8 mouse cellular contexts compared by ENCODE assay signal in genomic region chr16:22856773-22857172, GRCm38 (mm10). TPM values are rescaled to one million over a fixed set of nuclear protein-coding genes. Genes with fewer than 3 reads are reported as not detected.
DNase-seq lines count a peak whose midpoint lies in the region; ATAC-seq and TF ChIP-seq lines count a peak whose summit lies in the region.

No protein-coding gene starts in this region.

- intact Hi-C loops in heart, postnatal 10 days (cut with DNase I) = loop anchor here (5.0 kb wide), 1 partner anchor 271 kb away; the partner anchor contains the start of gene Rfc4
- intact Hi-C loops in gastrocnemius, postnatal 36 days (cut with DNase I) = no loop called here

- WGBS in heart, embryonic 11.5 days (ENCODE audit: insufficient replicate concordance) = 11% methylated on average over 9 of the region's 9 CpGs
- 13% methylated on average over 9 of the region's 9 CpGs for WGBS in forebrain, embryonic 14.5 days
- 2% methylated on average over 9 of the region's 9 CpGs for WGBS in liver, embryonic 16.5 days (ENCODE audit: insufficient replicate concordance)

- no peaks in the 10 kb centered on the region for H3K9me3 ChIP-seq in heart, embryonic 11.5 days (replicated peaks; ENCODE audit: control insufficient read depth, low read length)
- no peaks in the 10 kb centered on the region for H3K9me3 ChIP-seq in ES-E14 (ENCODE audit: control insufficient read depth, insufficient read depth, low read depth, low read length)
- H3K9me3 ChIP-seq in forebrain, embryonic 14.5 days (replicated peaks; ENCODE audit: control insufficient read depth, low read length) = no peaks in the 10 kb centered on the region
- no peaks in the 10 kb centered on the region for H3K9me3 ChIP-seq in liver, embryonic 16.5 days (replicated peaks; ENCODE audit: control insufficient read depth, low read length)

- H3K36me3 ChIP-seq in heart, embryonic 11.5 days (ENCODE audit: control insufficient read depth, insufficient read depth, low read length) = no peaks in the 10 kb centered on the region
- peaks cover 4% of the 10 kb centered on the region; the same call in 1 of the 2 replicates for H3K36me3 ChIP-seq in ES-E14 (ENCODE audit: control insufficient read depth, insufficient read depth, low read length, poor library complexity, severe bottlenecking)
- peaks cover 3% of the 10 kb centered on the region; the same call in 1 of the 2 replicates for H3K36me3 ChIP-seq in forebrain, embryonic 14.5 days (ENCODE audit: control insufficient read depth, insufficient read depth, low read length)
- peaks cover 2% of the 10 kb centered on the region; the same call in 1 of the 2 replicates for H3K36me3 ChIP-seq in liver, embryonic 16.5 days (ENCODE audit: control insufficient read depth, insufficient read depth)

- ATAC-seq in heart, embryonic 11.5 days (replicated peaks; ENCODE audit: insufficient number of reproducible peaks, low FRiP score, low TSS enrichment) = no peak
- no peak for ATAC-seq in forebrain, embryonic 14.5 days
- ATAC-seq in liver, embryonic 16.5 days (ENCODE audit: low read depth) = peak; percentile 25

- H3K9ac ChIP-seq in heart, embryonic 11.5 days (ENCODE audit: low read depth, low read length) = peak overlapping the region; percentile 71
- H3K9ac ChIP-seq in ES-E14 (ENCODE audit: insufficient read depth, low read depth, low read length, poor library complexity, severe bottlenecking) = peak overlapping the region; percentile 77; the same call in 1 of the 2 replicates
- peak overlapping the region; percentile 57 for H3K9ac ChIP-seq in forebrain, embryonic 14.5 days (ENCODE audit: low read length)
- peak overlapping the region; percentile 71 for H3K9ac ChIP-seq in liver, embryonic 16.5 days (ENCODE audit: low read depth, low read length)

- H3K4me1 ChIP-seq in heart, embryonic 11.5 days (ENCODE audit: control insufficient read depth, insufficient read depth, low read length) = peaks cover 7% of the 10 kb centered on the region
- peaks cover 2 to 3% of the 10 kb centered on the region in 2 experiments; a peak in 2 of 4 replicates for H3K4me1 ChIP-seq in ES-E14 (ENCODE audit: control insufficient read depth in 2 of 2, insufficient read depth in 2 of 2, low read length in 2 of 2, poor library complexity in 1 of 2)
- H3K4me1 ChIP-seq in forebrain, embryonic 14.5 days (ENCODE audit: control insufficient read depth, insufficient read depth, low read length) = peaks cover 11% of the 10 kb centered on the region
- peaks cover 37% of the 10 kb centered on the region for H3K4me1 ChIP-seq in liver, embryonic 16.5 days (ENCODE audit: control insufficient read depth, low read depth, low read length)

- H3K27ac ChIP-seq in heart, embryonic 11.5 days (ENCODE audit: low read depth, low read length) = peak overlapping the region; percentile 70
- no peak overlapping the region for H3K27ac ChIP-seq in ES-E14 (ENCODE audit: insufficient read depth, low read depth, low read length, poor library complexity, severe bottlenecking)
- H3K27ac ChIP-seq in forebrain, embryonic 14.5 days (ENCODE audit: low read depth, low read length) = no peak overlapping the region
- peak overlapping the region; percentile 97 for H3K27ac ChIP-seq in liver, embryonic 16.5 days (ENCODE audit: low read length)

- H3K4me2 ChIP-seq in heart, embryonic 11.5 days = peak overlapping the region; percentile 63
- peak overlapping the region; percentile 63 for H3K4me2 ChIP-seq in forebrain, embryonic 14.5 days (ENCODE audit: low read length)
- H3K4me2 ChIP-seq in liver, embryonic 16.5 days (ENCODE audit: low read depth, low read length) = peak overlapping the region; percentile 96

- no peak for DNase-seq in heart, postnatal 10 days
- DNase-seq in ES-E14 (ENCODE audit: low read depth, low spot score) = no peak
- no peak for DNase-seq in forebrain, embryonic 14.5 days (ENCODE audit: low spot score)
- DNase-seq in yolk sac, embryonic 10.5 days (ENCODE audit: low spot score) = no peak
- no peak for DNase-seq in gastrocnemius, adult 18-20 months (ENCODE audit: low spot score)
- DNase-seq in gastrocnemius, postnatal 36 days = no peak

- H3K27me3 ChIP-seq in heart, embryonic 11.5 days (ENCODE audit: control insufficient read depth, insufficient read depth, low read length) = no peaks in the 10 kb centered on the region
- H3K27me3 ChIP-seq in forebrain, embryonic 14.5 days (replicated peaks; ENCODE audit: control insufficient read depth, insufficient read depth, low read length) = no peaks in the 10 kb centered on the region
- no peaks in the 10 kb centered on the region for H3K27me3 ChIP-seq in liver, embryonic 16.5 days (ENCODE audit: control insufficient read depth, insufficient read depth, low read depth, low read length)

- in situ Hi-C loops in ES-E14 (cut with MboI; ENCODE audit: low sequenced_read_pairs in 2 of 2, unreplicated experiment in 2 of 2) = no loop called here

- H3K4me3 ChIP-seq in heart, embryonic 11.5 days (ENCODE audit: low read depth, low read length) = peak overlapping the region; percentile 99
- H3K4me3 ChIP-seq in ES-E14 (ENCODE audit: insufficient read depth in 1 of 2, low read depth in 1 of 2, low read length in 2 of 2, poor library complexity in 1 of 2, severe bottlenecking in 1 of 2) = peak overlapping the region; percentile 75 to 95
- H3K4me3 ChIP-seq in forebrain, embryonic 14.5 days (ENCODE audit: low read depth, low read length) = peak overlapping the region; percentile 90
- peak overlapping the region; percentile 86 for H3K4me3 ChIP-seq in liver, embryonic 16.5 days (ENCODE audit: low read depth, low read length)

TF ChIP-seq in ES-E14, 5 proteins besides CTCF, POLR2A, EP300 and RAD21:
- no peak for TF ChIP-seq ZC3H11A (IDR thresholded peaks at IDR 0.05; ENCODE audit: borderline replicate concordance, low read depth, low read length)
- no peak for TF ChIP-seq ZNF384 (IDR thresholded peaks at IDR 0.05; ENCODE audit: low read depth, low read length)
- no peak for TF ChIP-seq HCFC1 (IDR thresholded peaks at IDR 0.05; ENCODE audit: borderline replicate concordance, insufficient read depth, low read length)
- TF ChIP-seq MAFK (IDR thresholded peaks at IDR 0.05; ENCODE audit: insufficient read depth, low read depth, low read length) = no peak
- no peak for TF ChIP-seq CHD2 (IDR thresholded peaks at IDR 0.05; ENCODE audit: low read depth, low read length)
TF ChIP-seq in ES-E14: peak in this region for 0.

RNA-seq across cellular contexts. Expression of gene Tbccd1, which starts 0.7 kb away (rescaled TPM):
- polyA plus RNA-seq in heart, embryonic 11.5 days (2014; fragmentation: Nextera tagmentation; extraction: Ambion mirVana) = 16.7 and 19.2 TPM in 2 replicates
- total RNA-seq in heart, postnatal 10 days (2021) = 10 to 100 TPM in 1 of 2 experiments, 1 to 10 TPM in 1; 9.1 to 10.9 TPM
- total RNA-seq in ES-E14 (2012; rRNA removed) = 17.5 and 20.0 TPM in 2 replicates
- 29.7 and 30.7 TPM in 2 replicates for polyA plus RNA-seq in forebrain, embryonic 14.5 days (2014; fragmentation: Nextera tagmentation; extraction: Ambion mirVana)
- 27.2 and 27.3 TPM in 2 replicates for polyA plus RNA-seq in liver, embryonic 16.5 days (2015; fragmentation: Nextera tagmentation; extraction: Ambion mirVana)
- total RNA-seq in gastrocnemius, adult 18-20 months (2021) = 1 to 10 TPM; 7.2 to 7.9 TPM
- 1 to 10 TPM; 4.5 to 6.4 TPM for total RNA-seq in gastrocnemius, postnatal 36 days (2021)

RNA-seq across cellular contexts. Expression of gene Dnajb11, which starts 0.9 kb away (rescaled TPM):
- 130 and 148 TPM in 2 replicates for polyA plus RNA-seq in heart, embryonic 11.5 days (2014; fragmentation: Nextera tagmentation; extraction: Ambion mirVana)
- total RNA-seq in heart, postnatal 10 days (2021) = 10 to 100 TPM; 59.6 to 65.5 TPM
- 140 and 155 TPM in 2 replicates for total RNA-seq in ES-E14 (2012; rRNA removed)
- 72.7 and 81.1 TPM in 2 replicates for polyA plus RNA-seq in forebrain, embryonic 14.5 days (2014; fragmentation: Nextera tagmentation; extraction: Ambion mirVana)
- polyA plus RNA-seq in liver, embryonic 16.5 days (2015; fragmentation: Nextera tagmentation; extraction: Ambion mirVana) = 50.7 and 54.4 TPM in 2 replicates
- total RNA-seq in gastrocnemius, adult 18-20 months (2021) = 10 to 100 TPM; 36.7 to 37.4 TPM
- total RNA-seq in gastrocnemius, postnatal 36 days (2021) = 10 to 100 TPM; 36.3 to 36.7 TPM

RNA-seq across cellular contexts. Expression of gene Ahsg, which starts 34.3 kb away (rescaled TPM):
- polyA plus RNA-seq in heart, embryonic 11.5 days (2014; fragmentation: Nextera tagmentation; extraction: Ambion mirVana) = 0.54 and 2.2 TPM in 2 replicates
- total RNA-seq in heart, postnatal 10 days (2021) = 1 to 10 TPM; 6.5 to 9.3 TPM
- total RNA-seq in ES-E14 (2012; rRNA removed) = 1.1 and 1.8 TPM in 2 replicates
- not detected in 2 replicates for polyA plus RNA-seq in forebrain, embryonic 14.5 days (2014; fragmentation: Nextera tagmentation; extraction: Ambion mirVana)
- polyA plus RNA-seq in liver, embryonic 16.5 days (2015; fragmentation: Nextera tagmentation; extraction: Ambion mirVana) = 5,304 and 6,290 TPM in 2 replicates
- total RNA-seq in gastrocnemius, adult 18-20 months (2021) = 1 to 10 TPM in 1 of 2 experiments, not detected in 1; 1.8 TPM
- total RNA-seq in gastrocnemius, postnatal 36 days (2021) = under 1 TPM in 1 of 2 experiments, not detected in 1; 0.97 TPM

RNA-seq across cellular contexts. Expression of gene Crygs, which starts 45.4 kb away (rescaled TPM):
- 0.24 TPM in 1 of 2 replicates, not detected in the other for polyA plus RNA-seq in heart, embryonic 11.5 days (2014; fragmentation: Nextera tagmentation; extraction: Ambion mirVana)
- total RNA-seq in heart, postnatal 10 days (2021) = not detected
- not detected in 2 replicates for total RNA-seq in ES-E14 (2012; rRNA removed)
- not detected in 2 replicates for polyA plus RNA-seq in forebrain, embryonic 14.5 days (2014; fragmentation: Nextera tagmentation; extraction: Ambion mirVana)
- polyA plus RNA-seq in liver, embryonic 16.5 days (2015; fragmentation: Nextera tagmentation; extraction: Ambion mirVana) = not detected in 2 replicates
- not detected for total RNA-seq in gastrocnemius, adult 18-20 months (2021)
- total RNA-seq in gastrocnemius, postnatal 36 days (2021) = not detected

Comparison
In these comparisons a context has a peak if more than half of its experiments do, and no peak if none do; other contexts are left out.
1. H3K27ac ChIP-seq: peak in heart, embryonic 11.5 days (single experiment) and liver, embryonic 16.5 days (single experiment); none in ES-E14 (single experiment) and forebrain, embryonic 14.5 days (single experiment).
2. Peak in every context shown above with its lines, with median percentiles within 50 percentile points of each other: H3K4me2 ChIP-seq, H3K4me3 ChIP-seq and H3K9ac ChIP-seq.